Comparison of ENCODE assay signal across 8 mouse cellular contexts in genomic region chr2:158534090-158534489, GRCm38 (mm10). TPM values are rescaled to one million over a fixed set of nuclear protein-coding genes. Genes with fewer than 3 reads are reported as not detected.
A peak's percentile ranks its signal among the peaks of the same experiment; 100 is the strongest.
DNase-seq lines count a peak whose midpoint lies in the region; ATAC-seq lines count a peak whose summit lies in the region.

No protein-coding gene starts in this region.

- H3K27ac ChIP-seq in forebrain, embryonic 11.5 days (ENCODE audit: low read depth, low read length), result no peak overlapping the region
- no peak overlapping the region for H3K27ac ChIP-seq in neural tube, embryonic 14.5 days (ENCODE audit: low read depth, low read length)

- H3K4me1 ChIP-seq in forebrain, embryonic 11.5 days (replicated peaks; ENCODE audit: control insufficient read depth, insufficient read depth, low read length), result no peaks in the 10 kb centered on the region
- H3K4me1 ChIP-seq in neural tube, embryonic 14.5 days (ENCODE audit: control insufficient read depth, insufficient read depth, low read length), result no peaks in the 10 kb centered on the region

- DNase-seq in adrenal gland, adult 18-20 months (ENCODE audit: low spot score in 2 of 2), result peak; percentile 38
- DNase-seq in adrenal gland, postnatal 4 days (ENCODE audit: low spot score in 2 of 2), result no peak
- DNase-seq in CD4-positive, CD25-positive, alpha-beta regulatory T cell, adult 2 months (ENCODE audit: low read depth, low spot score), result peak; percentile 74
- DNase-seq in c-Kit-positive CD71-negative TER-119-negative erythroid progenitor cells, embryonic 14.5 days (ENCODE audit: low read depth), result peak; percentile 29
- DNase-seq in forebrain, embryonic 11.5 days (ENCODE audit: low spot score), result peak; percentile 80
- DNase-seq in kidney, adult 9 months, result peak; percentile 65
- peak; percentile 41 to 45 for DNase-seq in lung, adult 18-20 months

- WGBS in forebrain, embryonic 11.5 days, result 6% methylated on average over 4 of the region's 4 CpGs
- 7% methylated on average over 4 of the region's 4 CpGs for WGBS in neural tube, embryonic 14.5 days

- H3K4me3 ChIP-seq in forebrain, embryonic 11.5 days (ENCODE audit: low read depth, low read length), result no peak overlapping the region
- no peak overlapping the region for H3K4me3 ChIP-seq in neural tube, embryonic 14.5 days (ENCODE audit: low read depth, low read length)

- H3K9me3 ChIP-seq in forebrain, embryonic 11.5 days (ENCODE audit: control insufficient read depth, low read length), result no peaks in the 10 kb centered on the region
- no peaks in the 10 kb centered on the region for H3K9me3 ChIP-seq in neural tube, embryonic 14.5 days (ENCODE audit: control insufficient read depth, low read length)

- ATAC-seq in forebrain, embryonic 11.5 days (replicated peaks; ENCODE audit: low FRiP score), result peak; percentile 42; the same call in 1 of the 2 replicates
- ATAC-seq in neural tube, embryonic 14.5 days (ENCODE audit: low read depth), result peak; percentile 66; the same call in 1 of the 2 replicates

- no peak overlapping the region for H3K4me2 ChIP-seq in forebrain, embryonic 11.5 days (ENCODE audit: low read depth, low read length, severe bottlenecking)
- H3K4me2 ChIP-seq in neural tube, embryonic 14.5 days (ENCODE audit: low read depth, low read length), result no peak overlapping the region

- H3K36me3 ChIP-seq in forebrain, embryonic 11.5 days (ENCODE audit: control insufficient read depth, insufficient read depth, low read length), result no peaks in the 10 kb centered on the region
- H3K36me3 ChIP-seq in neural tube, embryonic 14.5 days (ENCODE audit: control insufficient read depth, insufficient read depth, low read length), result no peaks in the 10 kb centered on the region

- H3K27me3 ChIP-seq in forebrain, embryonic 11.5 days (ENCODE audit: control insufficient read depth, insufficient read depth, low read length), result no peaks in the 10 kb centered on the region
- no peaks in the 10 kb centered on the region for H3K27me3 ChIP-seq in neural tube, embryonic 14.5 days (ENCODE audit: control insufficient read depth, insufficient read depth, low read length)

- no peak overlapping the region for H3K9ac ChIP-seq in forebrain, embryonic 11.5 days (ENCODE audit: low read length)
- H3K9ac ChIP-seq in neural tube, embryonic 14.5 days (replicated peaks; ENCODE audit: low read depth, low read length), result no peak overlapping the region

RNA-seq across cellular contexts. Expression of gene Arhgap40, which starts 21.5 kb away (rescaled TPM):
- total RNA-seq in adrenal gland, adult 18-20 months (2021), result not detected
- total RNA-seq in adrenal gland, postnatal 4 days (2021), result not detected
- polyA plus RNA-seq in forebrain, embryonic 11.5 days (2014; fragmentation: Nextera tagmentation; extraction: Ambion mirVana), result 0.15 TPM in 1 of 2 replicates, not detected in the other
- polyA plus RNA-seq in neural tube, embryonic 14.5 days (2014; fragmentation: Nextera tagmentation; extraction: Ambion mirVana), result 0.91 and 1.4 TPM in 2 replicates

RNA-seq across cellular contexts. Expression of gene Adig, which starts 31.7 kb away (rescaled TPM):
- total RNA-seq in adrenal gland, adult 18-20 months (2021), result 100 to 1,000 TPM in 1 of 2 experiments, 10 to 100 TPM in 1; 75.7 to 130 TPM
- total RNA-seq in adrenal gland, postnatal 4 days (2021), result 10 to 100 TPM; 15.3 to 22.8 TPM
- not detected in 2 replicates for polyA plus RNA-seq in forebrain, embryonic 11.5 days (2014; fragmentation: Nextera tagmentation; extraction: Ambion mirVana)
- polyA plus RNA-seq in neural tube, embryonic 14.5 days (2014; fragmentation: Nextera tagmentation; extraction: Ambion mirVana), result not detected in 2 replicates

Comparison
In these comparisons a context has a peak if more than half of its experiments do, and no peak if none do; other contexts are left out.
1. DNase-seq: peak in adrenal gland, adult 18-20 months (2 of 2), CD4-positive, CD25-positive, alpha-beta regulatory T cell, adult 2 months (single experiment), c-Kit-positive CD71-negative TER-119-negative erythroid progenitor cells, embryonic 14.5 days (single experiment), forebrain, embryonic 11.5 days (single experiment), kidney, adult 9 months (single experiment) and lung, adult 18-20 months (2 of 2); none in adrenal gland, postnatal 4 days (0 of 2).